Mouse (Mus musculus) neural tube, embryonic 11.5 days (tissue): ENCODE data around the gene Csrnp3. TPM values are rescaled to one million over a fixed set of nuclear protein-coding genes. Genes with fewer than 3 reads are reported as not detected.

Source experiments
- ATAC-seq: fragments of 200-750 bp; cut with Nextera tagmentation; 2 replicates; pipeline ENCODE4 v1.8.0; 2017; ENCODE audit warnings: moderate number of reproducible peaks, mild to moderate bottlenecking, moderate TSS enrichment, moderate library complexity; ENCODE audit not compliant: insufficient read depth, low FRiP score, low TSS enrichment
- DNase-seq: peaks from one replicate; pipeline ENCODE4 v3.0.0-alpha.2; 2015; ENCODE audit warnings: low spot score
- H3K27ac ChIP-seq: fragments of 300-500 bp; sonication (generic); 2 replicates; pipeline ENCODE4 v1.5.1; 2014; ENCODE audit warnings: low read depth, mild to moderate bottlenecking, low read length
- H3K27me3 ChIP-seq: fragments of 300-500 bp; sonication (generic); 2 replicates; pipeline ENCODE4 v1.6.1; 2014; ENCODE audit warnings: mild to moderate bottlenecking, low read length, mixed read lengths; ENCODE audit not compliant: control insufficient read depth, insufficient read depth
- H3K36me3 ChIP-seq: fragments of 300-500 bp; sonication (generic); 2 replicates; pipeline ENCODE4 v1.6.1; 2014; ENCODE audit warnings: mild to moderate bottlenecking, low read length, moderate library complexity, mixed read lengths; ENCODE audit not compliant: control insufficient read depth, insufficient read depth
- H3K4me1 ChIP-seq: fragments of 300-500 bp; sonication (generic); 2 replicates; pipeline ENCODE4 v1.6.1; 2014; ENCODE audit warnings: low read length, mixed read lengths; ENCODE audit not compliant: control insufficient read depth, insufficient read depth
- H3K4me2 ChIP-seq: fragments of 300-500 bp; sonication (generic); 2 replicates; pipeline ENCODE4 v1.6.1; 2014; ENCODE audit warnings: low read depth, mild to moderate bottlenecking, moderate library complexity
- H3K4me3 ChIP-seq: fragments of 300-500 bp; sonication (generic); 2 replicates; pipeline ENCODE4 v1.5.1; 2014; ENCODE audit warnings: low read depth, low read length
- H3K9ac ChIP-seq: fragments of 300-500 bp; sonication (generic); 2 replicates; pipeline ENCODE4 v1.6.1; 2014; ENCODE audit warnings: mild to moderate bottlenecking, low read length
- H3K9me3 ChIP-seq: fragments of 300-500 bp; sonication (generic); 2 replicates; pipeline ENCODE4 v1.6.1; 2016; ENCODE audit warnings: low read length; ENCODE audit not compliant: control insufficient read depth
- WGBS: fragments of 180-500 bp; shearing (Covaris S2); extraction: QIAGEN DNeasy Blood & Tissue Kit; methylation state at CpG from one replicate; pipeline ENCODE4 v1.1.7; 2014; 5-methylcytosine and 5-hydroxymethylcytosine counted together
- polyA plus RNA-seq: library from polyadenylated mRNA; unstranded; fragments of >200 nt; fragmentation: Nextera tagmentation; extraction: Ambion mirVana; gene quantifications from 2 replicates; pipeline ENCODE4 v1.2.1, GENCODE M21; 2014

Gene Csrnp3
- polyA plus RNA-seq, 1 experiment from 2014 or later, result 16.7 TPM

GRCm38 (mm10) chr2:65828699-65829098 lies 16.9 kb upstream of the Csrnp3 start:
- DNase-seq, result no peak
- Histone ChIP-seq H3K36me3 (no peaks in the 10 kb centered on the region), H3K4me1 (no peaks in the 10 kb centered on the region), H3K9me3 (no peaks in the 10 kb centered on the region), H3K27ac (no peak overlapping the region), H3K4me3 (no peak overlapping the region), H3K4me2 (no peak overlapping the region), H3K27me3 (no peaks in the 10 kb centered on the region), H3K9ac (no peak overlapping the region)
- ATAC-seq, result no peak
- WGBS, result 89% methylated on average over 1 of the region's 1 CpGs

GRCm38 (mm10) chr2:65832738-65833395 lies 12.7 kb upstream of the Csrnp3 start:
- H3K27me3 ChIP-seq, result no peaks in the 10 kb centered on the region
- WGBS, result 71% methylated on average over 11 of the region's 11 CpGs
- no peak overlapping the region for H3K27ac ChIP-seq
- no peaks in the 10 kb centered on the region for H3K9me3 ChIP-seq
- H3K36me3 ChIP-seq, result no peaks in the 10 kb centered on the region
- no peak overlapping the region for H3K9ac ChIP-seq
- ATAC-seq (no peak), DNase-seq (no peak)
- H3K4me1 ChIP-seq, result no peaks in the 10 kb centered on the region
- no peak overlapping the region for H3K4me2 ChIP-seq
- H3K4me3 ChIP-seq, result no peak overlapping the region

GRCm38 (mm10) chr2:65833421-65833820 lies 12.1 kb upstream of the Csrnp3 start:
- 85% methylated on average over 7 of the region's 7 CpGs for WGBS
- Histone ChIP-seq H3K4me2 (no peak overlapping the region), H3K4me1 (no peaks in the 10 kb centered on the region), H3K27me3 (no peaks in the 10 kb centered on the region), H3K27ac (no peak overlapping the region), H3K9me3 (no peaks in the 10 kb centered on the region), H3K9ac (no peak overlapping the region), H3K36me3 (no peaks in the 10 kb centered on the region), H3K4me3 (no peak overlapping the region)
- ATAC-seq, result no peak
- DNase-seq, result no peak

GRCm38 (mm10) chr2:65841606-65842005 lies 4.0 kb upstream of the Csrnp3 start:
- H3K9ac ChIP-seq, result no peak overlapping the region
- H3K4me2 ChIP-seq, result no peak overlapping the region
- DNase-seq, result no peak
- no peaks in the 10 kb centered on the region for H3K9me3 ChIP-seq
- no peaks in the 10 kb centered on the region for H3K27me3 ChIP-seq
- no peak overlapping the region for H3K27ac ChIP-seq
- 63% methylated on average over 3 of the region's 3 CpGs for WGBS
- no peak overlapping the region for H3K4me3 ChIP-seq
- no peaks in the 10 kb centered on the region for H3K36me3 ChIP-seq
- H3K4me1 ChIP-seq, result peaks cover 4% of the 10 kb centered on the region; the same call in 1 of the 2 replicates
- ATAC-seq, result no peak

GRCm38 (mm10) chr2:65842356-65842755 lies 3.2 kb upstream of the Csrnp3 start:
- peak; percentile 75; the same call in 1 of the 2 replicates for ATAC-seq
- Histone ChIP-seq H3K27ac (no peak overlapping the region), H3K36me3 (no peaks in the 10 kb centered on the region), H3K4me2 (no peak overlapping the region), H3K9ac (no peak overlapping the region), H3K4me3 (no peak overlapping the region), H3K9me3 (no peaks in the 10 kb centered on the region), H3K4me1 (peaks cover 4% of the 10 kb centered on the region; the same call in 1 of the 2 replicates), H3K27me3 (no peaks in the 10 kb centered on the region)
- WGBS, result 22% methylated on average over 3 of the region's 3 CpGs
- no peak for DNase-seq

- ATAC-seq, result no peak
- Histone ChIP-seq H3K36me3 (no peaks in the 10 kb centered on the region), H3K4me3 (peak overlapping the region; percentile 48), H3K4me1 (peaks cover 7% of the 10 kb centered on the region; the same call in 1 of the 2 replicates), H3K27me3 (no peaks in the 10 kb centered on the region), H3K4me2 (peak overlapping the region; percentile 62), H3K9me3 (no peaks in the 10 kb centered on the region), H3K27ac (0 out of 2 replicates have a peak overlapping the region, but pooled peaks have one; percentile 29), H3K9ac (peak overlapping the region; percentile 54)
- WGBS, result 1% methylated on average over 22 of the region's 22 CpGs
- DNase-seq, result peak; percentile 49
These were observed 611 bp downstream of the Csrnp3 start for GRCm38 (mm10) chr2:65846000-65846755.

GRCm38 (mm10) chr2:65847463-65848110 lies 2.0 kb downstream of the Csrnp3 start:
- Histone ChIP-seq H3K36me3 (no peaks in the 10 kb centered on the region), H3K4me2 (peak overlapping the region; percentile 35), H3K27me3 (no peaks in the 10 kb centered on the region), H3K9me3 (no peaks in the 10 kb centered on the region), H3K27ac (no peak overlapping the region), H3K4me1 (0 out of 2 replicates have a peak, but pooled peaks cover 3% of the 10 kb centered on the region), H3K9ac (0 out of 2 replicates have a peak overlapping the region, but pooled peaks have one; percentile 6), H3K4me3 (peak overlapping the region; percentile 13)
- peak; percentile 42; the same call in 1 of the 2 replicates for ATAC-seq
- DNase-seq, result peak; percentile 36
- 33% methylated on average over 7 of the region's 7 CpGs for WGBS

- Histone ChIP-seq H3K4me2 (peak overlapping the region; percentile 5; the same call in 1 of the 2 replicates), H3K27me3 (no peaks in the 10 kb centered on the region), H3K36me3 (no peaks in the 10 kb centered on the region), H3K9ac (no peak overlapping the region), H3K27ac (no peak overlapping the region), H3K4me1 (0 out of 2 replicates have a peak, but pooled peaks cover 3% of the 10 kb centered on the region), H3K9me3 (no peaks in the 10 kb centered on the region), H3K4me3 (no peak overlapping the region)
- 45% methylated on average over 8 of the region's 8 CpGs for WGBS
- ATAC-seq (no peak), DNase-seq (no peak)
These were observed 3.1 kb downstream of the Csrnp3 start for GRCm38 (mm10) chr2:65848706-65849105.
